Mouse (Mus musculus) frontal cortex, postnatal 36 days (tissue): ENCODE data around the gene Gp1ba.

ENCODE experiments used
- DNase-seq, 2 experiments: peaks; one replicate each; pipeline ENCODE4 v3.0.0; 2022; ENCODE audit warnings: low spot score in 2 of 2

Gp1ba gene

DNA sequence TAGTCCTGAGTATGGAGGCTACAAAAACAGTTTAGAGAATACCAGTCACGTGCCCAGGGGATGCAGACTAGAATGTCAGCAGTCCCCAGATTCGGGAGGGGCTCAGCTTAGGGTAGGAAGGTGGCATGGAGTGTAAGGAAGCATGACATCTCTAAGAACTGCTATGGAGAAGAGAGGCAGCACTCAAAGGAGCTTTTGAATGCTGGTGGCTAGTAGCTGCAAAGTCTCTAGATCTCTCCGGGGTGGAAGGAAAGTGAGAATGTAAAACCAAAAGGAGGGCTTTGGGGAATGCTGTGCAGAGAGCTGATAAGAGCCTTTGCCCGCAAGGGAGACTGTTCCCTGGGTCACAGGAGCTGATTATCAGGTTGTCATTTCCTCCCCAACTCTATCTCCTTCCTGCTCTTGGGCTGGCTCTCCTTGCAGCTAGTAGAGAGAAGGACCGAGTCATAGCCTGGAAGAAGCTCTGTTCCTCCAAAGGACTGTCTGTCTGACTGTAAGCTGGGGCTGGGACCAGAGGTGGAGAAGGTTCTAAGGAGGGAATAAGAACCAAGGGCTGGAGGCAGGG, at the start of gene Gp1ba:
Gene Gp1ba (plus strand): TSS at position 409 of the 565 bp plus-strand sequence.
- DNase-seq, result no peak

DNA sequence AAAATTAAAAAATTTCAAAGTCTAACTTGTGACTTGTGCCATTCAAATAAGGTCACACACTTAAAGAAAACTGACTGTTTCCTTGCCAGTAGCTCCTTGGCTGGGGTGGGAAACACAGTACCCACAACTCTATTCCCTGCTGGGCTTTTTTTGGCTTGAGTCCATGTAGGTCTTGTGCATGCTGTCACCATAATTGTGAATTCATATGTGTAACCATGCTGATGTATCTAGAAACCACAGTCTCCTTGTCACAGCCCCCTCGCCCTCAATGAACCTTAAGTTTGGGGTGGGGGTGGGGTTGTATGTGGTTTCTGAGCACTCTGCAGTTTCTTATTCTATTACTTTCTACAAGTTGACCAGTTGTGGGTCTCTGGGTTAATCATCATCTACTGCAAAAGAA, 47.2 kb upstream of the Gp1ba start:
- DNase-seq, result no peak

DNA sequence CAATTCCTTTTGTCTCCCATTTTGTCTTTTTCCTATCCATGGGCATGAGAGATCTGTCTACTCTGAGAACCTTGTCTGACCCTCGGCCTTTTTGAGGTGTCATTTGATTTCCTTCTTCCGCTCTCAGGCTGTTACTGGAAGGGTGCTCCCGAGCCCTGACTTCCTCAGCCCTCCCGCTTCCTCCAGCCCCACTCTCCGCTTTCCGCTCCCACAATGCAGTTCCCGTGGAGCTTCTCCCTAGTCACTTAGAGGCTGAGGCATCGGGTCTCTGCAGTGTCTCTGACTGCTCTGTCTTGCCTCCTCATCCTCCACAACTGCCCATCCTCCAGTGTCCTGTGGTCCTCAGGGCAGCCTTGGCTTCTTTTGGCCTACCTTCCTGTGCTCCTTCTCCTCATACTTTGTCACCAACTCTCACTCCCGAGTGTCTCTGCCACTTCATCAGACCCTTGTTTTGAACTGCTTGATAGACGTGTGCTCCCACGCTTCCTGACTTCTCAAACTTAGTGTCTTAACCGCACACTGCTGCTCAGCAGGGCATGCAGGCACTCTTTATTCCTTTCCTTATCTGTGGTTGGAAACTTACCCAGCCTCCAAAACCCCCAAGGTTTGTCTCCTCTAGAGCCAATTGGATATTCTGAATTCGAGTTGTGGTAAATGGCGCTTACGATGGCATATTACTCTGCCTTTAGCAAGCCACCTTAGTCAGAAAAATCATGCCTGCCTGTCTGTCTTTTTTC, 44.5 kb upstream of the Gp1ba start:
- DNase-seq, result no peak

DNA sequence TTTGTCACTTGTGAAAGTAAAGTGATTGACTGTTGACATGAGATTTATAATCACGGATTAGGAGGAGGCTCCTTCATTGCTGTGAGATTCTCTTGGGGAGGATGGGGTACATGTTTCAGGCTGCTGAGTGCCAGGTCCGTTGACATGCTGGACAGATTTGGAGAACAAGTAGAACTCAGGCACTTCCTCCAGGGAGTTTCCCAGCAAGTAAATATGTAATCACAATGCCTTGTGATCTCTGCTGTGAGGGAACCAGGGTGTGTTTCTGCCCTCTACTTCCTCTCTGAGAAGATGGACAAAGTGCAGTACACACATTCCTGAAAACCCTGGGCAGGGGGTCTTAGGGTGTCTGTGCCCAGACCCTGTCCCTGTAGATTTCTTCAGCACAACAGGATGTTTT, 43.3 kb upstream of the Gp1ba start:
- DNase-seq, result no peak

DNA sequence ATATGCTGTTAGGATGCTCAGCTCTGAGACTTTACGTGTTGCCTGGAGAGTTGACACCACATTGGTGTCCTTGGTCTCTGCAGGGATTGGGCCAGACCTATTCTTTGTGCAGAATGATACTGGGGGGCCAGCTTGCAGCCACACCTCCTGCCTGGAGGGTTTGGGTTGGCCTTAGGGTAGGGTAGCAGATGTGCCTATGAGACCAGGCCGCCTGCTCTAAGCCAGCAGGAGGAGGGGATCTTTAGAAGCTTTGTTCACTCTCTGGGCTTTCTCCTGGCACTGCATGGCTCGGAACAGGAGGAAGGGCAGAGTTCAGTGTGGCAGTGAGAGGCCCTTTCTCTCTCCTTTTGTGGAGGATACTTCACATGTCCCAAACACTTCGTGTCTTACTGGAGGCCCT, 42.8 kb upstream of the Gp1ba start:
- no peak for DNase-seq

DNA sequence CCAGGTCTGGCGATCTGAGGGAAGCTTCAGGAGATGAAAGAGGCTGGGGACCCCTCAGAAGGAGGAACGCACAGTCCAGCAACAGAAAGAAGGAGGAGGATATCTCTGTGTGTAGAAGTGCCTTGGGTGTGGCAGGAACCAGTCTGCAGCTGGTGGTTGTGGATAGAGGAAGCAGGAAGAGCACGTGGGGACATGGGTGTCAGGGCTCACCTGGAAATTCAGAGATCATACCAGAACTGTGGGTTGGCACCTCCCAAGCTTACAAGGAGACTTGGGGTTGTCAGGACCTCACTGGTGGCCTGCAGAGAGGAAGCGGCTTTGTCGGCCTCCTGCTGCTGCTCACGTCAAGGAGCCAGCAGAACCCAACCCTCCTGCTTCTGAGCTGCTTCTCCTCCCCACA, 41.6 kb upstream of the Gp1ba start:
- DNase-seq, result no peak

DNA sequence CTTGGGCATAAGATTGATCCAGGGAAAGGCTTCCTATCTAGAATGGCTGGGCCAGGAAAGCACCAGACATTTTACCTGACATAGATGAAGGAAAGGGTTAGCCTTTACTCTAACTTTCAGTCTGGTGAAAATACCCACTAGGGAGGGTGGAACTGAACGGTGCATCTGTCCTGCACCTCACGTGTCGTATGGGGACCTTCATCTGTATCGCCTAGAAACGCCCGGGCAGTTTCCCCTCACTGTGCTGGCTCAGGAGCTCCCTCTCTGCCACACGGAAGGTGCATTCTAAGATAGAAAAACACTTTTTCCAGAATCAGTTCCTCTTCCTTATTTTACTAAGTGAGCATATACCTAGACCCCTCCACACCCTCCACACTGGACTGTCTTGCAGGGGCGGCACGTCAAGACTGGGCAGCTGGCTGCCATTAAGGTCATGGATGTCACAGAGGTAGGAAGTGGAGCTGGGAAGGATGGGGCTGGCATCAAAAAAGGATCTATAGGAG, 40.4 kb upstream of the Gp1ba start:
- no peak for DNase-seq

DNA sequence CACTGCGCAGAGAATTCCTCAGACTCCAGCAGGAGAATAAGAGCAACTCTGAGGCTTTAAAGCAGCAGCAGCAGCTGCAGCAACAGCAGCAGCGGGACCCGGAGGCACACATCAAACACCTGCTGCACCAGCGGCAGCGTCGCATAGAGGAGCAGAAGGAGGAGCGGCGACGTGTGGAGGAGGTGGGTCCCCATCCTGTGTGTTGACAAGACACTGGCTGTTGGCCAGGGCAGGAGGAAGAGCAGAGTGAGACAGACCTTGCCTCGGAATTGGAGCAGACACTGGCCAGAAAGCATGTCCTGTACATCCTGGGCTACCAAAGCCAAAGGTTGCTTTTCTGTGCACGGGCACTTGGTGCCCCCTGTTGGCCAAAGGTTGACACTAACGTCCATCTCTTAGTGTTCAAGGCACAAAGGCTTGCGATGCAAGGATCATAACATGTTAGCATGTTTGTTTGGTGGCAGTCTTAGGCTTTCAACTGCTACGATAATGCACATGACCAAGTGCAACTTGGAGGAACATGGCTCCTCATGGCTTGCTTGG, 33.8 kb upstream of the Gp1ba start:
- peak in 1 of 2 experiments; percentile 74 for DNase-seq

DNA sequence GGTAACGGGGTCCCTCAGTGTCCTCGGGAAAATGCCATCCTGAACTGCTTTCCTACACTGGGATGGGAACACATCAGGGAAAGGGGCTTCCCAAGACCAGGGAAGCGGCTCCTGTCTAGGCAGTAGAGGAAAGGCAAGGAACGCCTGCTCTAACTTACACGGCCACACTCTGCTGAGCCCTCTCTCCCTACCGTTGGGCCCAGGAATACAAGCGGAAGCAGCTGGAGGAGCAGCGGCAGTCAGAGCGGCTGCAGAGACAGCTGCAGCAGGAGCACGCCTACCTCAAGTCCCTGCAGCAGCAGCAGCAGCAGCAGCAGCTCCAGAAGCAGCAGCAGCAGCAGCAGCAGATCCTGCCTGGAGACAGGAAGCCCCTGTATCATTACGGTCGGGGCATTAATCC, 32.2 kb upstream of the Gp1ba start:
- no peak for DNase-seq

DNA sequence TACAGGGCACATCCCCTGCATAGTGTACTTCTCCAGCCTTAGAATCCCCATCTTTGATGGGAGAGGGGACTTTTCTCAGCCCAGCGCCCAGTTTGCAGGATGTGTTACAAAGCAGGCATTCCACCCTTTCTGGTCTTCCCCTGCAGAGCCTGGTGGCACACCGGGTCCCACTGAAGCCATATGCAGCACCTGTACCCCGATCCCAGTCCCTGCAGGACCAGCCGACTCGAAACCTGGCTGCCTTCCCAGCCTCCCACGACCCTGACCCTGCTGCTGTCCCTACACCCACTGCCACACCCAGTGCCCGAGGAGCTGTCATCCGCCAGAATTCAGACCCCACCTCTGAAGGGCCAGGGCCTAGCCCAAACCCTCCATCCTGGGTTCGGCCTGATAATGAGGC, 31.3 kb upstream of the Gp1ba start:
- no peak for DNase-seq

DNA sequence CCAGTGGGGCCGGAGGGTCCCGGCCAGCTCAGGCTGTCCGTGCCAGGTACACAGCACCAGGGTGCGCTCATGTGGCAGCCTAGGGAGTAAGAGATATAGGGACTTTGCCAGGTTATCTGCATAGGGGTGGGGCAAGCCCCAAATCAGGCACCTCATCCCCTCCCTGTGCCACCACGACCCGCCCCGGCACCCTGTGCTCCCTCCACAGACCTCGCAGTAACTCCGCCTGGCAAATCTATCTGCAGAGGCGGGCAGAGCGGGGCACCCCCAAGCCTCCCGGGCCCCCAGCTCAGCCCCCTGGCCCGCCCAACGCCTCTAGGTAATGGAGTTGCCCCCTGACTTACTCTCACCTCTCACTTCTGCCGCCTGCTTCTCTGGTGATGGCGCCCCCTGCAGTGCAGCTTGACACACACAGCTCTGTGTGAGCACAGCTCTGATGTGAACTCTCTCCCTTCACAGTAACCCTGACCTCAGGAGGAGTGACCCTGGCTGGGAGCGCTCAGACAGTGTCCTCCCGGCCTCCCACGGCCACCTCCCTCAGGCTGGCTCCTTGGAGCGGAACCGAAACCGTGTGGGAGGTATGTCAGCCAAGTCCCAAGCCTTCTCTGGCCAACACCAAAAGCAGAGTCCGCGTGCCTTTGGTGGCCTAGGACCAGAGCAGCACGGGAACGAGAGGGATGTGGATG, 30.4 kb upstream of the Gp1ba start:
- no peak for DNase-seq

DNA sequence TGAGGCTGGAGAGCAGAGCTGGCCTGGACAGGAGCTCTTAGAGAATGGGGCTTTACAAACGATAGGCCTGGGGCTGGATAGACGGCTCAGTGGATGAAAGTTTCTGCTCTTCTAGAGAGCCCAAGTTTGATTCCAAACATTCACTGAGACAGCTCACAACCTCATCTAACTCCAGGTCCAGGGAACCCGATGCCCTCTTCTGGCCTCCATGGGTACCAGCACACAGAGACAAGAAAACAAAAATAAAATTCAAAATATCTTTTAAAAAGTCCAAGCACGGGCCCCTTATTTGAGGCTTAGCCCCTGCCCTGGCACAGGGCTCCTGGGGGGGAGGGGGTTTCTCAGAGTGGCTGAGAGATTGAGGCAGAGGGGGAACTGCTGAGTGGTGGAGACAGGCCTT, 28.2 kb upstream of the Gp1ba start:
- no peak for DNase-seq

DNA sequence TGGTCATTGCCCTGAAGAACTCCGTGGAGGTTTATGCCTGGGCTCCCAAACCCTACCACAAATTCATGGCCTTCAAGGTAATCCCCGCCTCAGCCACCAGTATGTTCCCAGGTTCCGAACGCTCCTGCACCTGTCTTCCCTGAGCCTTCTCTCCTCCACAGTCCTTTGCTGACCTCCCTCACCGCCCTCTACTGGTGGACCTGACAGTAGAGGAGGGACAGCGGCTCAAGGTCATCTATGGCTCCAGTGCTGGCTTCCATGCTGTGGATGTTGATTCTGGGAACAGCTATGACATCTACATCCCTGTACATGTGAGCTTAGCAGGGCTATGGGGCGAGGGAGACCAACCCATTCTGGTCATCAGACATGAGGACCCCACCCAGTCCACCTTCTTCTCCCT, 26.4 kb upstream of the Gp1ba start:
- DNase-seq, result no peak

DNA sequence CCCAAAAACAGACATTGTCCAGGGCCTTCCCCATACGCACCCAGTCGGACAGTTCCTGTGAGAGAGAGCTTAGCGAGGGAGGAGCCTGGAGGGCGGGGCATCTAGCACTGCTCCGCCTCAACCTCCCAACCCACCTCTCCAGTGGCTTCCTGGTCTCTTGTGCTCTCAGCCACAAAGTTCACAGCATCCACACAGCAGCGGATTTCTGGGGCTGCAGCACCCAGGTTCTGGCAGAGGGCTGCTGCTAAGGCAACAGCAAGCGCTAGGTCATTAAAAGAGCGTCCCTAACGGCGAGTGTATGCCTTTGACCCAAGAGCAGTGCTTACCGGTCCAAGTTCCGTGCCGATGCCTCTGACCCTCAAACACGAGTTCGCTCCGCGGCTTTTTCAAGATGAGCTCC, 23.8 kb upstream of the Gp1ba start:
- peak in 1 of 2 experiments; percentile 24 for DNase-seq

DNA sequence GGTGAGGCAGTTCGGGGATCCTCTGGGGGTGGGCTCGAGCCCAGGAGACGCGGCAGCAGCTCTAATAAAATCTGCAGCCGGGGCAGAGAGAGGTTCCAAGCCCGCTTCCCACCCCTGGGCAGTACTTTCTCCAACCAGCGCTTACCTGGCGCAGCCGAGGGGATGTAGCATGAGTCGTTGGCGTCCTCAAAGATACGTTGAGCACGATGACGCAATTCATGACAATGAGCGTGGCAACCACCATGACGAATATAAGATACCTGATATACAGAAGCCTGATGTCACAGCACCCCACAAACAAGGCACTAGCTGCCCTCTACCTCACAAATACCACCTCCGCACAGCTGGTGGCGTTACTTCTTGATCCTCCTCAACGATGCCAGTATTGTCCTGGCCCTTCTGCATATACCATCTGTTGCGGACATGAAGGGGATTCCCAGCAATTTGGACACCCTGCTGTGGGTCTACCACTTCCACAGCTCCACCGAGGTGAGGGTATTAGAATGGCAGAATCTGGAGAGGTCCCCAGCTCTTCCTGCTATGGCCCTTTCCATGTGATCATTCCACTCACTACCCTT, 23.3 kb upstream of the Gp1ba start, which contains the start of gene 4930544D05Rik:
Gene 4930544D05Rik (plus strand): TSS at position 333 of the 578 bp plus-strand sequence.
- DNase-seq, result no peak

DNA sequence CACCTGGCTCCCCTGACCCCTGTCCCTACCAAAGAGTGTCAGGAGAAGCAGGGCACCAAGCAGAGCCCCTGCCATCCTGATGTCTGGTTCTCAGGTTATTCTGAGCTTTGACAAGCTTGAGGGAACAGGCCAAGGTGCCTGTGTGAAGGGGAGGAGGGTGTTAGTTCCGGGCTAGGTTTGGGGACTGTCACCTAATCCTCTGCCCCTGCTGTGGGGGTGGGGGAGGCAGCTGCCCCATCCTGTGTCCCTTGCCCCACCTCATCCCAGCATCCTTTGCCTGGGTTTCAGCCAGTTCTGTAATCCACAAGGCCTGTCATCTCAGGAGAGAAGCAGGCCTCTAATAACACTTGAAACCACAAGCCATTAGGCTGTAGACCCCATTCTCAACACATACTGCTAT, 19.8 kb upstream of the Gp1ba start, which contains the start of gene Chrne:
Gene Chrne (minus strand): TSS at position 116 of the 400 bp plus-strand sequence.
- DNase-seq, result no peak

DNA sequence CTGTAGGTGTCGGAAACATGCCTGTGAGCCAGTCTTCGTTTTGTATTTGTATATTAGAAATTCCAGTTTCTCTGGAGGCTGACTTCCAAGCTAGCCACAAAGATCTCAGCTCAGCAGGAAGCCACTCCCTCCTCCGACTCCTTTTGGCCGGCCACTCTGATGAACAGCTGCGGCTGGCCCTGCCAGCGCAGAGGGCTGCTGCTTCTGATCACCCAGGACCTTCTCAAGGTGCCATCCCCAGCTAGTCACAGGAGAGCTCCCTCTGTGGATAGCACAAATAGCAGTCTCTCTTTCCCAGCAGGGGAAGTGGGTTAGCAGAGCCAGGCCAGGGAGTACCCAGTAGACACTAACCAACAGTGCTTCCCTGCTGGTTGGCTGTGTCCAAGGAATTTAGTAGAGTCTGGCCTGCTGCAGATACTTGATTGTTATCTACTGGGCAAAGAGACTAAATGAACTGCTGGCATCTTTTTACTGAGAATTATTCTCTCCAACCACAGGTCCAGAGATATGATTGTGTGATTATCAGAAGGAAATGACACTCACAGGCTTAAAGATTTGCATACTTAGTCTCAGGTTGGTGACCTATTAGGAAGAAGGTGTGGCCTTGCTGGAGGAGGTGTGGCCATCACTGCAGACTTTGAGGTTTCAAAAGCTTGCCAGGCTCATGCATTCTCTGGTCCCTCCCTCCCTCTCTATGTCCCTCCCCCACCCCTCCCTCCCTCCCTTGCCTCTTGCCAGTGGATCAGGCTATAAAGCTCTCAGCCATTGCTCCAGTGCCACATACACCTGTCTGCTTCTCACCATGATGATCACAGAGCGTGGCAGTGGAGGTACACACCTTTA, 16.7 kb upstream of the Gp1ba start:
- DNase-seq, result no peak

DNA sequence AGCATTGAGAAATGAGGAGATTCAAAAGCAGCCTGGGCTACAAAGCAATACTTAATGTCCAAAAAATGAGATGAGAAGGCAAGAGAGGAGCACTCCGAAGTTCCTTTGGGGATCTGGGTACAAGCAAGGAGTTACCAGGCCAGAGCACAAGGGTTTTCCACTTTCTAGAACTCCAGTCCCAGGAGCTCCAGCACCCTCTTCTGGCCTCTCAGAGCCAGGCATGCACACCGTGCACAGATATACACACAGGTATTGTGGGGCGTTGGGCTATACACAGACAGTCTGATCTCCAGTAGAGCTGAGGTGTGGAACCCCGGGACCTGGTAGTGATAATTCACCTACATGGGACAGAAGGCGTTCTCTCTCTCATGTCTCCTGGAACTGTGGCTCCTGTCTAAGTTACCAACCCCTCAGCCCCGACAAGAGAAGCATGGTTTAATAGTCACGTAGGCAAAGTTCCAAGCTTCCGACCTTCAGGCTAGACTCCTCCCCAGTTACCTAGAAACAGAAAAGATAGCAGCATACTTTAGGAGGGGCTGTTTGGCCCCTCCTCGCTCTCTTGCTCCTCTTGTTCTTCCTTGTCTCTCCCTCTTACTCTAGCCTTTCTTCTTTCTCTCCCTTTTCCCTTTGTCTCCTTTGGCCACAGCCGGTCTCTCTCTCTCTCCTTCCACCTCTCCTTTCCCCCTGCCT, 15.7 kb upstream of the Gp1ba start:
- DNase-seq, result no peak

DNA sequence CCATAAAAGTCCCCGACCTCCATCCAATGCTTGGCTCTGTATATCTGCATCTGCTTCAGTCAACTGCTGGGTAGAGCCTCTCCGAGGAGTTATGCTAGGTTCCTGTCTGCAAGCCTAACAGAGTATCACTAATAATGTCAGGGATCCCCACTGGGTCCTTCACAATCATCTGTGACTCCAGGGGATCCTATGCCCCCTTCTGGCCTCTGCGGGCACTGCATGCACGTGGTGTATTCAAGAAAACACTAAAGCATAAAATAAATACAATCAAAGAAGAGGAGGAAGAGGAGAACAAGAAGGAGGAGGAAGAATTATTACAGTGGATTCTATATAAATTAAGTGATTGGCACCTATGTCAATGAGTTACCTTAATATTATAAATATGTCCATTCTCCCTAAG, 13.4 kb upstream of the Gp1ba start:
- no peak for DNase-seq

DNA sequence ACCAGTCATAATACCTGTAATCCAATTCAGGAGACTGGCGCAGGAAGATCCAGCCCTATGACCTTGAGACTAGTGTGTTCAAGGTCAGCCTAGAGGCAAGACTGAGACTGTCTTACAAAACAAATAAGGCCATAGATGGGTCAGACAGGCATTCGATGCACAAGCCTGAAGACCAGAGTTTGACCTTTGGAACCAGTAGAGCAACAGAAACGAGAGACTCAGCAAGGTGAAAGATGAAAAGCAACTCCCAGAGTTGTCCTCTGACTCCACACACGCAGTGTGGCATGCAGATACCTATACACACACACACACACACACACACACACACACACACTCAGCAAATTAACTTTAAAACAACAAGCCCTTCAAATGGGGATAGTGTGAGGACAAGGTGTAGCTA, 12.0 kb upstream of the Gp1ba start:
- DNase-seq, result no peak

DNA sequence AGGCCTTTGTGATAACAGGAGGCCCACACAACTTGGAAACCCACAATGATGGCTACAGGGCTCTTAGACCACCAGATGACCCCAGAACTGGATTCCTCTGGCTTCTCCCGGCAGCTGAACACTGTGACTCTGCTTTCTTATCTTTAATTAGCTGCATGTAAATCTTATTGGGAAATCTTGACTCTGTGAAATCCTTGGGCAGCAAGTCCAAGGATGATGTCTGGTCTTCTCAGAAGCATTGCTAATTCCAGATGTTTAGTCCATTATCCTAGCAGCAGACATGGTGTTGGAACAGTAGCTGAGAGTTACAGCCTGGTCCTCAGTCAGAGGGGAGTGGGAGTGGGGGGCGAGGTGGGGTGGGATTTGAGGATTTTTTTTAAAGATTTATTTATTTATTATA, 10.5 kb upstream of the Gp1ba start:
- no peak for DNase-seq
